Mouse (Mus musculus): ENCODE measurements around the gene Ybx2. TPM values are rescaled to one million over a fixed set of nuclear protein-coding genes. Genes with fewer than 3 reads are reported as not detected.
"Not testable (repeated sequence)": the region's sequence is repeated elsewhere in the genome, so short reads cannot be mapped to it uniquely, and the experiment has no call there.

The Ybx2 gene
- polyA plus RNA-seq, 1 experiment = 0.02 TPM

DNA sequence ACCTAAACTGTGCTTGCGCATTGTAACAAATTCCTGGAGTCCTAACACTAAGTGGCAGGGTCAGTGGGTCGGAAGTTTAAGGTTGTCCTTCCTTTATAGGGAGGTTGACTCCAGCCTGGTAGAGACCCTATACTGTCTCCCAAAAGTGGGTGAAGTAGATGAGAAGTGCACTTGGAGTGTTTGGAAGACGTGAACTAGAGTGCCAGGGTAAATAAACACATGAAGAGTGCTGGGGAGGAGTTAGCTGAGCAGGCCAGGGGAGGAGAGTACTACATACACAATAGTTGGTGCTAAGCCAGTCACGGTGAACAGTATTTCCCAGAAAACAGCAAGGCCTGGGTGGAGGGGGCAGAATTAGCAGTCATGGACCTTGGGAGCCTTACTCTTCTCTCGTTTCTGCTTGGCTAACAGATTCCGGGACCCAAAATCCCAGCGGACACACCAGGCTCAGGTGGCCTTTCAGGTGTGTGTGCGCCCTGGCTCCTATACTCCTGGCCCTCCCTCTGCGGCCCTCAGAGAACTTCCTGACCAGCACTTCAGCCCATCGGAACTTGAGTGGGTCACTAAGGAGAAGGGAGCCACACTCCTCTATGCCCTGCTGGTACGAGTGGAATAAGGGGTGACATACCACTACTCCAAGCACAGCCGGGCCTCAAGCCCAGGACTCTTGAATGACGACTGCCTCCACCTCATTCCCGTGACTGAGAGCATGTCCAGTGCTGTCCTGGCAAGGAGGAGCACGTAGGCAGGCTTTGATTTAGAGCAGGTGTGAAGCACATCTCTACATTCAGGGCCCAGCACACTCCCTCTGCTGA lies 22.7 kb upstream of the Ybx2 start:
- Histone ChIP-seq H3K27me3 (ENCODE audit: control insufficient read depth, insufficient read depth, insufficient read length) (no peaks in the 10 kb centered on the region), H3ac (ENCODE audit: control insufficient read depth, insufficient read length, low read depth) (peak overlapping the region; percentile 46), H3K36me3 (ENCODE audit: control insufficient read depth, insufficient read depth) (peaks cover 91% of the 10 kb centered on the region), H3K79me2 (ENCODE audit: control insufficient read depth, insufficient read depth) (peaks cover 40% of the 10 kb centered on the region), H3K79me3 (ENCODE audit: low read depth) (peaks cover 22% of the 10 kb centered on the region), H3K4me3 (ENCODE audit: insufficient read depth, poor library complexity, severe bottlenecking) (peak overlapping the region; percentile 55)
- TF ChIP-seq USF1 (IDR thresholded peaks at IDR 0.05; ENCODE audit: low read depth) (no peak), CEBPB (IDR thresholded peaks at IDR 0.05; ENCODE audit: low read depth) (no peak)

- H3K27me3 ChIP-seq (ENCODE audit: control insufficient read depth, insufficient read depth, insufficient read length) = no peaks in the 10 kb centered on the region
- peaks cover 31% of the 10 kb centered on the region for H3K79me3 ChIP-seq (ENCODE audit: low read depth)
- H3ac ChIP-seq (ENCODE audit: control insufficient read depth, insufficient read length, low read depth) = peak within 1 kb of the TSS; percentile 85
- H3K36me3 ChIP-seq (ENCODE audit: control insufficient read depth, insufficient read depth) = peaks cover 91% of the 10 kb centered on the region
- H3K79me2 ChIP-seq (ENCODE audit: control insufficient read depth, insufficient read depth) = peaks cover 48% of the 10 kb centered on the region
- H3K4me3 ChIP-seq (ENCODE audit: insufficient read depth, poor library complexity, severe bottlenecking) = peak within 1 kb of the TSS; percentile 55
- TF ChIP-seq MAX (IDR thresholded peaks at IDR 0.05) (peak; percentile 90), MYOG (IDR thresholded peaks at IDR 0.05; ENCODE audit: control insufficient read depth, extremely low read depth, insufficient read length) (no peak), CEBPB (IDR thresholded peaks at IDR 0.05; ENCODE audit: low read depth) (no peak)
These were observed 21.8 kb upstream of the Ybx2 start, which contains the start of gene Gps2 for GRCm38 (mm10) chr11:69913554-69914371. TSS of gene Gps2 (plus strand) at chr11:69913888.

GRCm38 (mm10) chr11:69914372-69914764 lies 21.2 kb upstream of the Ybx2 start:
- peaks cover 54% of the 10 kb centered on the region for H3K79me2 ChIP-seq (ENCODE audit: control insufficient read depth, insufficient read depth)
- H3K36me3 ChIP-seq (ENCODE audit: control insufficient read depth, insufficient read depth) = peaks cover 92% of the 10 kb centered on the region
- H3K27me3 ChIP-seq (ENCODE audit: control insufficient read depth, insufficient read depth, insufficient read length) = no peaks in the 10 kb centered on the region
- H3K79me3 ChIP-seq (ENCODE audit: low read depth) = peaks cover 37% of the 10 kb centered on the region
- peak overlapping the region; percentile 55 for H3K4me3 ChIP-seq (ENCODE audit: insufficient read depth, poor library complexity, severe bottlenecking)
- TF ChIP-seq MYOD1 (IDR thresholded peaks at IDR 0.05; ENCODE audit: control insufficient read depth, insufficient read length, low read depth) (no peak), USF1 (IDR thresholded peaks at IDR 0.05; ENCODE audit: low read depth) (no peak), CTCF (IDR thresholded peaks at IDR 0.05; ENCODE audit: control insufficient read depth, insufficient read depth, insufficient read length) (no peak), CEBPB (IDR thresholded peaks at IDR 0.05; ENCODE audit: low read depth) (no peak), MYOG (IDR thresholded peaks at IDR 0.05; ENCODE audit: control insufficient read depth, extremely low read depth, insufficient read length) (no peak), FOSL1 (IDR thresholded peaks at IDR 0.05; ENCODE audit: insufficient read depth, low read length, poor library complexity, severe bottlenecking) (no peak)
- peak overlapping the region; percentile 85 for H3ac ChIP-seq (ENCODE audit: control insufficient read depth, insufficient read length, low read depth)

GRCm38 (mm10) chr11:69914917-69915430 lies 20.6 kb upstream of the Ybx2 start:
- Histone ChIP-seq H3ac (ENCODE audit: control insufficient read depth, insufficient read length, low read depth) (peak overlapping the region; percentile 36), H3K27me3 (ENCODE audit: control insufficient read depth, insufficient read depth, insufficient read length) (no peaks in the 10 kb centered on the region), H3K4me3 (ENCODE audit: insufficient read depth, poor library complexity, severe bottlenecking) (peak overlapping the region; percentile 55), H3K36me3 (ENCODE audit: control insufficient read depth, insufficient read depth) (peaks cover 90% of the 10 kb centered on the region), H3K79me2 (ENCODE audit: control insufficient read depth, insufficient read depth) (peaks cover 60% of the 10 kb centered on the region), H3K79me3 (ENCODE audit: low read depth) (peaks cover 43% of the 10 kb centered on the region)
- TF ChIP-seq USF1 (IDR thresholded peaks at IDR 0.05; ENCODE audit: low read depth) (no peak), MYOG (IDR thresholded peaks at IDR 0.05; ENCODE audit: control insufficient read depth, extremely low read depth, insufficient read length) (no peak), MAX (IDR thresholded peaks at IDR 0.05) (no peak), MYOD1 (IDR thresholded peaks at IDR 0.05; ENCODE audit: control insufficient read depth, insufficient read length, low read depth) (no peak), CTCF (IDR thresholded peaks at IDR 0.05; ENCODE audit: control insufficient read depth, insufficient read depth, insufficient read length) (no peak), FOSL1 (IDR thresholded peaks at IDR 0.05; ENCODE audit: insufficient read depth, low read length, poor library complexity, severe bottlenecking) (no peak), CEBPB (IDR thresholded peaks at IDR 0.05; ENCODE audit: low read depth) (no peak)

GRCm38 (mm10) chr11:69915667-69916627 lies 19.6 kb upstream of the Ybx2 start:
- TF ChIP-seq MAX (IDR thresholded peaks at IDR 0.05) = no peak
- no peak for TF ChIP-seq USF1 (IDR thresholded peaks at IDR 0.05; ENCODE audit: low read depth)
- no peak for TF ChIP-seq CEBPB (IDR thresholded peaks at IDR 0.05; ENCODE audit: low read depth)
- TF ChIP-seq MYOG (IDR thresholded peaks at IDR 0.05; ENCODE audit: control insufficient read depth, extremely low read depth, insufficient read length) = no peak
- TF ChIP-seq CTCF (IDR thresholded peaks at IDR 0.05; ENCODE audit: control insufficient read depth, insufficient read depth, insufficient read length) = no peak
- TF ChIP-seq MYOD1 (IDR thresholded peaks at IDR 0.05; ENCODE audit: control insufficient read depth, insufficient read length, low read depth) = no peak
- H3K36me3 ChIP-seq (ENCODE audit: control insufficient read depth, insufficient read depth) = peaks cover 84% of the 10 kb centered on the region
- peak overlapping the region; percentile 3 for H3K4me3 ChIP-seq (ENCODE audit: insufficient read depth, poor library complexity, severe bottlenecking)

DNA sequence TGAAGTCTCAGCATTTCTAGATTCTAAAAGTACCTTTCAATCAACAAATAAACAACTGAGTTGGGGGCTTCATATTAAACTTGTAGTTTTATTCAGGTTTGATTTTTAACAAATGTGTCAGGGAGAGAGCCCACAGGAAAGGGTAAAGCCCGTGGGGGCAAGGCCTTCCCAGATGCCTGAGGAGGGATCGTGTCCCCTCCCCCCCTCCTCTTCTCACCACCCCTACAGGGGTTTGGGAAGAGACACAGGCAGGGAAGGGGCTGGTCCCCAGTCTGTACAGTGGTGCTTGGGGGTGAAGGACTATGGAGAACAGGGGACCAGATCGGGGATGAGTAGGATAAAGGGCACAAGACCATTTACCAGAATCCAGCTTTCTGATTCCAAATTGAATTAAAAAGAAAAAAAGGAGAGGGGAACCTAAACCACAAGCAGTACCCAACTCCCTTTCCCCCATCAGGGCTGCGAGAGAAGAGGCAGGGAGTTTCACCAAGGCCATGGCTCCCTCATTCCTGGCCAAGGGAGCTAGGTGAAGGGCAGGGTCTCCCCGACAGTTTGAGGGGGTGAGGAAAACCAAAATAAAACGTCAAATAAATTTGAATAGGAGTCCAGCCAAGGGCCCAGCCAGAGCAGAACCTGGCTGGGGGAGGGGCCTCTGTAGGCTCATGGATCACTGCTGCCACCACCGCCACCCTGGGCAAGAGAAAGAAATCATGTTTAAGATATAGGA lies 18.8 kb upstream of the Ybx2 start:
- Histone ChIP-seq H3K79me3 (ENCODE audit: low read depth) (peaks cover 50% of the 10 kb centered on the region), H3K36me3 (ENCODE audit: control insufficient read depth, insufficient read depth) (peaks cover 76% of the 10 kb centered on the region), H3K79me2 (ENCODE audit: control insufficient read depth, insufficient read depth) (peaks cover 72% of the 10 kb centered on the region)
- H3K4me3 ChIP-seq (ENCODE audit: insufficient read depth, poor library complexity, severe bottlenecking); H3K27me3 ChIP-seq (ENCODE audit: control insufficient read depth, insufficient read depth, insufficient read length); H3ac ChIP-seq (ENCODE audit: control insufficient read depth, insufficient read length, low read depth): not testable (repeated sequence)

More at GRCm38 (mm10) chr11:69915667-69916627, 19.6 kb upstream of the Ybx2 start:
- Histone ChIP-seq H3K79me3 (ENCODE audit: low read depth) (peaks cover 50% of the 10 kb centered on the region), H3ac (ENCODE audit: control insufficient read depth, insufficient read length, low read depth) (no peak overlapping the region), H3K27me3 (ENCODE audit: control insufficient read depth, insufficient read depth, insufficient read length) (no peaks in the 10 kb centered on the region), H3K79me2 (ENCODE audit: control insufficient read depth, insufficient read depth) (peaks cover 70% of the 10 kb centered on the region)
